Mouse (Mus musculus) hindbrain, embryonic 14.5 days (tissue): ENCODE measurements around the gene Cux2. TPM values are rescaled to one million over a fixed set of nuclear protein-coding genes. Genes with fewer than 3 reads are reported as not detected.

Source experiments
- ATAC-seq: fragments of 200-750 bp; cut with Nextera tagmentation; 2 replicates; pipeline ENCODE4 v1.8.0; 2017; ENCODE audit warnings: moderate number of reproducible peaks, mild to moderate bottlenecking, moderate TSS enrichment, moderate library complexity; ENCODE audit not compliant: low FRiP score
- DNase-seq: peaks from one replicate; pipeline ENCODE4 v3.0.0-alpha.2; 2015; ENCODE audit warnings: low spot score
- H3K27ac ChIP-seq: fragments of 300-500 bp; sonication (generic); 2 replicates; pipeline ENCODE4 v1.5.1; 2014; ENCODE audit warnings: mild to moderate bottlenecking, moderate library complexity
- H3K27me3 ChIP-seq: fragments of 300-500 bp; sonication (generic); 2 replicates; pipeline ENCODE4 v1.6.1; 2014; ENCODE audit warnings: mild to moderate bottlenecking, low read length, mixed read lengths; ENCODE audit not compliant: control insufficient read depth, insufficient read depth
- H3K36me3 ChIP-seq: fragments of 300-500 bp; sonication (generic); replicated peaks from 2 replicates; pipeline ENCODE4 v1.6.1; 2014; ENCODE audit not compliant: control insufficient read depth, insufficient read depth
- H3K4me1 ChIP-seq: fragments of 300-500 bp; sonication (generic); replicated peaks from 2 replicates; pipeline ENCODE4 v1.6.1; 2014; ENCODE audit warnings: antibody characterized with exemption, low read length, mixed read lengths; ENCODE audit not compliant: control insufficient read depth, insufficient read depth
- H3K4me2 ChIP-seq: fragments of 300-500 bp; sonication (generic); replicated peaks from 2 replicates; pipeline ENCODE4 v1.6.1; 2014; ENCODE audit warnings: mild to moderate bottlenecking, moderate library complexity
- H3K4me3 ChIP-seq: fragments of 300-500 bp; sonication (generic); replicated peaks from 2 replicates; pipeline ENCODE4 v1.5.1; 2014; ENCODE audit warnings: mild to moderate bottlenecking, low read length
- H3K9ac ChIP-seq: fragments of 300-500 bp; sonication (generic); 2 replicates; pipeline ENCODE4 v1.6.1; 2014
- H3K9me3 ChIP-seq: fragments of 300-500 bp; sonication (generic); 2 replicates; pipeline ENCODE4 v1.6.1; 2016; ENCODE audit warnings: low read length; ENCODE audit not compliant: control insufficient read depth
- WGBS: fragments of 180-500 bp; shearing (Covaris S2); extraction: QIAGEN DNeasy Blood & Tissue Kit; methylation state at CpG from one replicate; pipeline ENCODE4 v1.1.7; 2014; 5-methylcytosine and 5-hydroxymethylcytosine counted together
- microRNA-seq: library from miRNA; unstranded; fragments of <30 nt; microRNA quantifications from one replicate; pipeline ENCODE4, GENCODE M21; 2016
- polyA plus RNA-seq: library from polyadenylated mRNA; unstranded; fragments of >200 nt; fragmentation: Nextera tagmentation; extraction: Ambion mirVana; gene quantifications from 2 replicates; pipeline ENCODE4 v1.2.1, GENCODE M21; 2014

Gene Cux2
- polyA plus RNA-seq, 1 experiment from 2014 or later: 28.1 TPM

- no peaks in the 10 kb centered on the region for H3K9me3 ChIP-seq
- no peak overlapping the region for H3K27ac ChIP-seq
- H3K27me3 ChIP-seq: no peaks in the 10 kb centered on the region
- no peak overlapping the region for H3K4me2 ChIP-seq
- ATAC-seq (no peak), DNase-seq (no peak)
- no peak overlapping the region for H3K9ac ChIP-seq
- no peak overlapping the region for H3K4me3 ChIP-seq
- peaks cover 68% of the 10 kb centered on the region for H3K36me3 ChIP-seq
- WGBS: 85% methylated on average over 5 of the region's 5 CpGs
- no peaks in the 10 kb centered on the region for H3K4me1 ChIP-seq
Observed at GRCm38 (mm10) chr5:121809667-121810224, 240.2 kb downstream of the Cux2 start.

- Histone ChIP-seq H3K9ac (no peak overlapping the region), H3K4me2 (no peak overlapping the region), H3K36me3 (peaks cover 68% of the 10 kb centered on the region), H3K4me3 (no peak overlapping the region), H3K27ac (no peak overlapping the region), H3K9me3 (no peaks in the 10 kb centered on the region), H3K27me3 (no peaks in the 10 kb centered on the region), H3K4me1 (no peaks in the 10 kb centered on the region)
- 94% methylated on average over 2 of the region's 2 CpGs for WGBS
- DNase-seq (no peak), ATAC-seq (no peak)
Observed at GRCm38 (mm10) chr5:121808202-121808601, 241.7 kb downstream of the Cux2 start.

DNA sequence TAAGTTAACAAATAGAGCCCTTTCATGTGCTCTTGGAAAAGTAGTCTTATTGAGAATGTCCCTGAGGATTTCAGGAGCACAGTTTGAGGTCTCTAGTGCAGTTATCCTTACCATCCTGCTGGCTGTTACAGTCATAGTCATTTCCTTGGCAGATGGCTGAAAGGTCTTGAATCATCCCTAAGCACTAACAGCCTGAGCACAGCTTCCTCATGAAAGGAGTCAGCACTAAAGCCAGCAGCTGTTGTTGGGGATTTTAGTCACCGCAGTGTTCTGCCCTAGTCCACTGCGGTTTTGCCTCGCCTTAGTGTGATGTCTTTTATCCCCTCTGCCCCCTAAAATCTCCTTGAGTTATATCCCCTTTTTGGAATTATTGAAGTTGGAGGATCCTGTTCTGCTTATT, 242.7 kb downstream of the Cux2 start:
- H3K9me3 ChIP-seq: no peaks in the 10 kb centered on the region
- no peak overlapping the region for H3K9ac ChIP-seq
- no peak overlapping the region for H3K4me2 ChIP-seq
- H3K27ac ChIP-seq: no peak overlapping the region
- H3K36me3 ChIP-seq: peaks cover 69% of the 10 kb centered on the region
- no peak for DNase-seq
- ATAC-seq: no peak
- no peaks in the 10 kb centered on the region for H3K27me3 ChIP-seq
- 81% methylated on average over 3 of the region's 3 CpGs for WGBS
- no peaks in the 10 kb centered on the region for H3K4me1 ChIP-seq
- H3K4me3 ChIP-seq: no peak overlapping the region

Small RNA genes lying within 50 kb of the gene (microRNA-seq; reads per million reads assigned to microRNA genes)
- gene Mir7031: not detected

Other genes with a start within 250 kb of the Cux2 start
- 8.8 and 9.1 TPM in 2 replicates for gene Sh2b3, start 212.5 kb downstream of the Cux2 start, polyA plus RNA-seq
- 28.7 and 32.3 TPM in 2 replicates for gene Pheta1, start 201.1 kb downstream of the Cux2 start, polyA plus RNA-seq
- 0.80 and 0.86 TPM in 2 replicates for gene Myl2, start 50.8 kb upstream of the Cux2 start, polyA plus RNA-seq
- 0.23 TPM in 1 of 2 replicates, not detected in the other for gene Ccdc63, start 90.7 kb upstream of the Cux2 start, polyA plus RNA-seq
- gene Ppp1cc, start 108.2 kb upstream of the Cux2 start, polyA plus RNA-seq: 200 and 229 TPM in 2 replicates
- 1.2 and 1.5 TPM in 2 replicates for gene Hvcn1, start 156.7 kb upstream of the Cux2 start, polyA plus RNA-seq
- 4.4 and 6.5 TPM in 2 replicates for gene Tctn1, start 214.4 kb upstream of the Cux2 start, polyA plus RNA-seq
- gene Pptc7, start 234.3 kb upstream of the Cux2 start, polyA plus RNA-seq: 8.4 and 8.5 TPM in 2 replicates